Mouse (Mus musculus) cerebellum, adult 9-10 months (tissue): ENCODE results near the gene Adap2.
"Not testable (repeated sequence)": the region's sequence is repeated elsewhere in the genome, so short reads cannot be mapped to it uniquely, and the experiment has no call there.

Experiments
- DNase-seq: peaks from one replicate; pipeline ENCODE4 v3.0.0; 2022

Adap2 gene

GRCm38 (mm10) chr11:80153857-80154495 is at the start of gene Adap2:
TSS of gene Adap2 (plus strand) at chr11:80154105.
- peak; percentile 27 for DNase-seq

- no peak for DNase-seq
These were observed 49.5 kb upstream of the Adap2 start for GRCm38 (mm10) chr11:80104407-80104806.

- no peak for DNase-seq
These were observed 37.5 kb upstream of the Adap2 start for GRCm38 (mm10) chr11:80116411-80116810.

GRCm38 (mm10) chr11:80132050-80132449 is 21.9 kb upstream of the Adap2 start:
- no peak for DNase-seq

GRCm38 (mm10) chr11:80134744-80135143 is 19.2 kb upstream of the Adap2 start:
- no peak for DNase-seq

- no peak for DNase-seq
These were observed 17.8 kb upstream of the Adap2 start for GRCm38 (mm10) chr11:80135954-80136683.

- DNase-seq: no peak
These were observed 17.1 kb upstream of the Adap2 start for GRCm38 (mm10) chr11:80136786-80137185.

- no peak for DNase-seq
These were observed 16.1 kb upstream of the Adap2 start for GRCm38 (mm10) chr11:80137773-80138172.

GRCm38 (mm10) chr11:80141825-80142521 is 11.9 kb upstream of the Adap2 start, which contains the start of gene Tefm:
TSS of gene Tefm (minus strand) at chr11:80142175.
- peak; percentile 86 for DNase-seq

- DNase-seq: peak; percentile 11
These were observed 11.0 kb upstream of the Adap2 start for GRCm38 (mm10) chr11:80142872-80143271.

- no peak for DNase-seq
These were observed 8.1 kb upstream of the Adap2 start for GRCm38 (mm10) chr11:80145787-80146275.

GRCm38 (mm10) chr11:80147748-80148147 is 6.2 kb upstream of the Adap2 start:
- no peak for DNase-seq

- no peak for DNase-seq
These were observed 5.6 kb upstream of the Adap2 start for GRCm38 (mm10) chr11:80148313-80148712.

- not testable (repeated sequence) for DNase-seq
These were observed 4.9 kb upstream of the Adap2 start for GRCm38 (mm10) chr11:80148974-80149373.

- DNase-seq: no peak
These were observed 4.4 kb upstream of the Adap2 start for GRCm38 (mm10) chr11:80149412-80150023.

GRCm38 (mm10) chr11:80150566-80150965 is 3.3 kb upstream of the Adap2 start:
- DNase-seq: no peak

GRCm38 (mm10) chr11:80151541-80151940 is 2.4 kb upstream of the Adap2 start:
- no peak for DNase-seq

GRCm38 (mm10) chr11:80152376-80152775 is 1.5 kb upstream of the Adap2 start:
- DNase-seq: no peak

- no peak for DNase-seq
These were observed 596 bp downstream of the Adap2 start for GRCm38 (mm10) chr11:80154501-80154900.

GRCm38 (mm10) chr11:80155541-80155940 is 1.6 kb downstream of the Adap2 start:
- DNase-seq: no peak

- DNase-seq: no peak
These were observed 2.1 kb downstream of the Adap2 start for GRCm38 (mm10) chr11:80155961-80156360.

GRCm38 (mm10) chr11:80156841-80157240 is 2.9 kb downstream of the Adap2 start:
- DNase-seq: no peak

- DNase-seq: no peak
These were observed 5.1 kb downstream of the Adap2 start for GRCm38 (mm10) chr11:80159018-80159417.
